Mouse (Mus musculus): ENCODE data around the gene Ulk1. TPM values are rescaled to one million over a fixed set of nuclear protein-coding genes. Genes with fewer than 3 reads are reported as not detected.

Ulk1 gene
- polyA plus RNA-seq, 3 experiments from 2014 or later = 8.0 to 12.9 (median 9.3) TPM

DNA sequence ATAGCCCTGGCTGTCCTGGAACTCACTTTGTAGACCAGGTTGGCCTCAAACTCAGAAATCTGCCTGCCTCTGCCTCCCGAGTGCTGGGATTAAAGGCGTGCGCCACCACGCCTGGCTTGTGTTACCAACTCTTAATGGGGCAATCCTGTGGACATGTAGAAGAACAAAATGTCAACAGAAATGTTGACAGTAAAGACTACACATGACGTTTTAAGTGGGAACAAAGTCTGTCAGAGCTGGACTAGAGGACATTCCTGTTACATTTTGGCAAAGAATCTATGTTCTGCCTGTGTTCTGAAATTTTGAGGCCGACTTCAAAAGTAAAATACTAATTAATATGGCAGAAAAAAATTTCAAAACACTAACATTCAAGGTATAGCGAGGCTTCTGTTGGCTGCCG is 46.0 kb downstream of the Ulk1 start:
- no peak for ATAC-seq

DNA sequence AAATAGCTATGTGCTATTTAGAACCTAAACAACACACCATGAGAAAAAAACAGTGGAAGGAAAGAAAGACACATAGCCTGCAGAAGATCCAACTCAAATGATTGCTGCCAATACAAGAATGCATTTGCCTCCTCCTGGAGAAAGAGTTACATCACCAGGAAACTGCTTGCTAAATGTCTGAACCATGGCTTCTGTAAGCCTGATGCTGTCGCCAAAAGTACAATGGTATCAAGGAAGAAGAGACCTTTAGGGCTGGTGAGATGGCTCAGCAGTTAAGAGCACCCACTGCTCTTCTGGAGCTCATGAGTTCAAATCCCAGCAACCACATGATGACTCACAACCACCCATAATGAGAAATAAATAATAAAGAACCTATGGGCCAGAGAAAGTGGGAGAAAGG is 64.9 kb downstream of the Ulk1 start:
- no peak for ATAC-seq

DNA sequence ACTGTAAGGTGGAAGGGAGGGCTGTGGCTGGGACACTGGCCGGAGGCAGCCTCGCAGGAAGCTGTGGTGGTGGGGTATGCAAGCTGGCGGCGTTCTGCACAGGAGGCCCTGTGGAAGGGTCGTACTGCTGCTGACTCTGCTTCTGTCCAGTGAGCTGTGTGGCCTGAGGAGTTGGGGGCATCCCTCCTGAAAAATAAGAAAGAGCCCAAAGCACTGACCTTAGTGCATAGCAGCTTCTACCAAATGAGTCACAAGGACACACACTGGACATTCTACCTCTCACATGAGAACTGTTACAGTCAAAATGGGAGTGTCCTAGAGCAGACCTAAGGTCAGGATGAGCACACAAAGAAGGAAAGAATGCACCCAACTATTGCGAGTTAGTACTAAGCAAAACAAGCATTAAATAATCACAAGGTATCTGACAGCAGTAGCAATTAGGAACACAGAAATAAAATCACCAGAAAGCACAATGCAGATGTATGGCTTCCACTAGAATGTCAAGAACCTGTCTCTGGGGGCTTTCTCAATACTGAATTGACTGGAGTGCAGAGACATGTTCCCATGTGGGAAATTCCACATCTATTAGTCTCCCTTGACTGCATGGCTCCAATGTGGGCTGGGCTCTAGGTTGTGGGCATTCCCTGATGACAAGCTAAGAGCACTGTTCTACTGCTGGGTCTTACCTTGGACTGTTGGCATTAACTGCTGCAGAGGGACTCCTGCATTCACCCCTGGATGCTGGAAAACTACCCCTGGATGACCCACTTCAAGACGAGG is 70.2 kb downstream of the Ulk1 start:
- ATAC-seq = no peak

DNA sequence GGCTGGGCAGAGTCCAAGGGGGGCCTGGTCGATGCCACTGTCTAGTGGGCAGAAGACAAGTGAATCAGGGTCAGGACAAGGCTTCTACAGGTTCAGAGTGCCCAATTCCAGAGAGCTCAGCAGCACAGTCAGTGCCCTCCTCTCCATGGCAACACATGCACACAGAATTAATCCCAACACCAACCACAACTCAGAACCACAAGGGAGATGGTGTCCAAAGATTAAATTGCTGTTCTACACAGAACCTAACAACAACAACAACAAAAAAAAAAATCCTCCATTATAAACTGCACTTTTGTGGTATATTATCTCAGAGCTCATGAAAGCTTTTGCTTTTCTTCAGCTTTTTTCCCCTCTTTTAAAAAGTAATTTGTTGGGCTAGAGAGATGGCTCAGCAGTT is 74.3 kb downstream of the Ulk1 start:
- ATAC-seq = no peak

Other genes with a start within 250 kb of the Ulk1 start
- gene Noc4l, start 156.7 kb downstream of the Ulk1 start, polyA plus RNA-seq (2017; shearing (Covaris generic)) = 10 to 100 TPM; 37.3 to 40.8 (median 40.1) TPM
- 1 to 10 TPM; 2.3 to 4.5 (median 4.5) TPM for gene Ddx51, start 156.6 kb downstream of the Ulk1 start, polyA plus RNA-seq (2017; shearing (Covaris generic))
- gene Ep400, start 39.4 kb downstream of the Ulk1 start, polyA plus RNA-seq (2017; shearing (Covaris generic)) = 10 to 100 TPM; 53.8 to 85.3 (median 69.2) TPM
- 10 to 100 TPM; 17.6 to 37.1 (median 33.8) TPM for gene Pus1, start 29.4 kb downstream of the Ulk1 start, polyA plus RNA-seq (2017; shearing (Covaris generic))
- 10 to 100 TPM; 41.4 to 51.1 (median 45.4) TPM for gene Hscb, start 29.7 kb upstream of the Ulk1 start, polyA plus RNA-seq (2017; shearing (Covaris generic))
- gene Chek2, start 29.9 kb upstream of the Ulk1 start, polyA plus RNA-seq (2017; shearing (Covaris generic)) = 10 to 100 TPM in 1 of 3 experiments, 1 to 10 TPM in 2; 3.8 to 17.7 (median 4.3) TPM
- gene Ttc28, start 69.7 kb upstream of the Ulk1 start, polyA plus RNA-seq (2017; shearing (Covaris generic)) = 1 to 10 TPM in 2 of 3 experiments, under 1 TPM in 1; 0.83 to 4.4 (median 4.3) TPM

Data from inflammation-experienced regulatory T-cells, adult 6 months (primary cell).